Mouse (Mus musculus) liver, embryonic 15.5 days (tissue): ENCODE data around the gene Fasn. TPM values are rescaled to one million over a fixed set of nuclear protein-coding genes. Genes with fewer than 3 reads are reported as not detected.
"Not testable (repeated sequence)": the region's sequence is repeated elsewhere in the genome, so short reads cannot be mapped to it uniquely, and the experiment has no call there.

Experiments used
- ATAC-seq: fragments of 200-750 bp; cut with Nextera tagmentation; 2 replicates; pipeline ENCODE4 v1.8.0; 2017; ENCODE audit warnings: moderate number of reproducible peaks, mild to moderate bottlenecking, moderate library complexity; ENCODE audit not compliant: insufficient read depth
- H3K27ac ChIP-seq: fragments of 300-500 bp; sonication (generic); replicated peaks from 2 replicates; pipeline ENCODE4 v1.5.1; 2015; ENCODE audit warnings: mild to moderate bottlenecking, inconsistent platforms
- H3K27me3 ChIP-seq: fragments of 300-500 bp; sonication (generic); 2 replicates; pipeline ENCODE4 v1.6.1; 2015; ENCODE audit warnings: mild to moderate bottlenecking, inconsistent platforms
- H3K36me3 ChIP-seq: fragments of 300-500 bp; sonication (generic); replicated peaks from 2 replicates; pipeline ENCODE4 v1.6.1; 2015; ENCODE audit warnings: moderate library complexity, mild to moderate bottlenecking, inconsistent platforms
- H3K4me1 ChIP-seq: fragments of 300-500 bp; sonication (generic); replicated peaks from 2 replicates; pipeline ENCODE4 v1.6.1; 2015; ENCODE audit warnings: inconsistent platforms
- H3K4me2 ChIP-seq: fragments of 300-500 bp; sonication (generic); 2 replicates; pipeline ENCODE4 v1.6.1; 2015; ENCODE audit warnings: moderate library complexity, mild to moderate bottlenecking, inconsistent platforms
- H3K4me3 ChIP-seq: fragments of 300-500 bp; sonication (generic); replicated peaks from 2 replicates; pipeline ENCODE4 v1.5.1; 2015; ENCODE audit warnings: mild to moderate bottlenecking, inconsistent platforms
- H3K9ac ChIP-seq: fragments of 300-500 bp; sonication (generic); 2 replicates; pipeline ENCODE4 v1.6.1; 2015; ENCODE audit warnings: moderate library complexity, mild to moderate bottlenecking, inconsistent platforms
- H3K9me3 ChIP-seq: fragments of 300-500 bp; sonication (generic); replicated peaks from 2 replicates; pipeline ENCODE4 v1.6.1; 2016; ENCODE audit warnings: inconsistent platforms
- WGBS: fragments of 180-500 bp; shearing (Covaris S2); methylation state at CpG from one replicate; pipeline ENCODE4 v1.1.7; 2015; ENCODE audit warnings: mixed read lengths; ENCODE audit not compliant: insufficient replicate concordance; 5-methylcytosine and 5-hydroxymethylcytosine counted together
- polyA plus RNA-seq: library from polyadenylated mRNA; unstranded; fragments of >200 nt; fragmentation: Nextera tagmentation; extraction: Ambion mirVana; gene quantifications from 2 replicates; pipeline ENCODE4 v1.2.1, GENCODE M21; 2015

Fasn gene
- polyA plus RNA-seq, 1 experiment from 2014 or later, result 20.1 TPM

DNA sequence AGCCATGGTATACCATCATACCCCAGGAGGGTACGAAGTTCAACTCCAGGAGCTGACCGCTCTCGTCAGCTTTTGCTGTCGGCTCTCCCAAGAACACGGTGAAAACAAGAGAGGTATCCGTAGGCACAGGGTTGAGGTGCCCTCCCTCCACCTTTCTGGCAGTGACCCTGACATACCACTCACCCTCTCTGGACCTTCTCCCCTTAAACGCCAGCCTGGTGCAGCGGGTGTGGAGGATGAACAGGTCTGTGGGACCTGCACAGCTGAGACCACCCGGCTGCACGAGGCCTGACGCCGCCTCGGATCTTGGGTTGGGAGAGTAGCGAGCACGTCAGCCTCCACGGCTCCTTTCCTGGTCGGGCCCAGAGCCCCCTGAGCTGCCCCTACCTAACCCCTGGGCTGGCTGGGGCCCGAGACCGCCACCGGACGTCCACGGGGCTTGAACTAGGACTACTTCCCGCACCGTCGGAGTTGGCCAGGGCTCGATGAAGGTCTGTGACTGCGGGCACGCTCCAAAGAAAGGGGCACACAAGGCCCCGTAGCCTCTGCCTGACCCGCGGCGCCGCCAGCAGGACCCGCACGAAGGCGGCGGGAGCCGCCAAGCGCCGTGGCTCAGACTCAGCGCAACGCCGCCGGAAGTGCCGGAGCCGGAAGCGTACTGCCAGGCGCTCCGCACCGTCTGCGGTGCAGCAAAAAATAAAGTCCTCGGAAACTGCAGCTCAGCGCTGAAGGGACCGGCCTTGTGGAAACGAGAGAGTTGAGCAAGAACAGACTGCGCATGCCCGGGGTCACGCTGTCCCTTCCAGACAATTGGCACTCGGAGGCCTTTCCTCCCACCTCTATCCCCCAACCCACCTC, 28.4 kb downstream of the Fasn start, which contains the start of gene Dus1l:
Gene Dus1l, minus strand, starts transcription at position 648 of the 858 bp plus-strand sequence.
- peaks cover 38% of the 10 kb centered on the region for H3K36me3 ChIP-seq
- H3K27me3 ChIP-seq, result no peaks in the 10 kb centered on the region
- H3K27ac ChIP-seq, result peak within 1 kb of the TSS; percentile 64
- peak within 1 kb of the TSS; percentile 88 for H3K4me2 ChIP-seq
- no peaks in the 10 kb centered on the region for H3K9me3 ChIP-seq
- peaks cover 39% of the 10 kb centered on the region for H3K4me1 ChIP-seq
- peak within 1 kb of the TSS; percentile 83 for H3K4me3 ChIP-seq
- WGBS, result 1% methylated on average over 59 of the region's 59 CpGs
- peak within 1 kb of the TSS; percentile 91 for H3K9ac ChIP-seq
- ATAC-seq, result peak; percentile 84

DNA sequence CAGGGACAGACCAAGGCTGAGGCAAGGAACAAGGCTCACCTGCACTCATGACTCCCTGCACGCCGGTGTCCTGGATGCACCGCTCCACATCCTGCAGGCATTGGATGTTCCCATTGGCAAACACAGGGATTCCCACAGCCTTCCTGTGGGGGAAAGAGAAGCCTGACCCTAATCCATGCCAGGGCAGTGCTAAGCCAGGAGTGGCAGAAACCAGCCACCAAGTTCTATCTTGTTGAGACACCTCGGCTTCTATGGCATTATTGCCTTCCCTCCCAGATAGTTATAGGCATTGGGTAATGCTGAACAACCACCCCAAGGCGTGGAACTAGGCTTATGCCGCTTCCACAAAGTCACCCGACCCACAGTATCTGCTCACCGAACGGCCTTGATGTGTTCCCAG, 31.7 kb downstream of the Fasn start:
- H3K27ac ChIP-seq, result no peak overlapping the region
- ATAC-seq, result no peak
- H3K27me3 ChIP-seq, result no peaks in the 10 kb centered on the region
- no peak overlapping the region for H3K9ac ChIP-seq
- H3K36me3 ChIP-seq, result peaks cover 68% of the 10 kb centered on the region
- peaks cover 29% of the 10 kb centered on the region for H3K4me1 ChIP-seq
- H3K4me3 ChIP-seq, result no peak overlapping the region
- H3K4me2 ChIP-seq, result no peak overlapping the region
- no peaks in the 10 kb centered on the region for H3K9me3 ChIP-seq
- WGBS, result 84% methylated on average over 9 of the region's 9 CpGs

DNA sequence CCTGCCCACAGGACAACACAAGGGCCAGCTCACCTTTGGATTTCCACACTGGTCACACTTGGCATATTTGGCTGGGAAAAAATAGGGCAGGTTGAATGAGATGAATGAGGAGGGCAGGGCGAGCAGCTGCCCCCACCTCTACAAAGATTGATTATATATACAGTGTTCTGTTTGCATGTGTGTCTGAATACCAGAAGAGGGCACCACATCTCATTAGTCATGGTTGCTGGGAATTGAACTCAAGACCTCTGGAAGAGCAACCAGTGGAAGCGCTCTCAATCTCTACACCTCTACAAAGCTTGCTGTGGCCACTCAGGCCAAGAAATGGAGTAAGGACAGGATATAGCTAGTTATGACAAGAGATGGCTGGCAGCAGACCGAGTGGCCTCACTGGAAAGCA, 34.5 kb downstream of the Fasn start:
- WGBS, result 73% methylated on average over 3 of the region's 3 CpGs
- Histone ChIP-seq H3K27me3 (no peaks in the 10 kb centered on the region), H3K9me3 (no peaks in the 10 kb centered on the region), H3K4me3 (no peak overlapping the region), H3K4me1 (peaks cover 22% of the 10 kb centered on the region), H3K9ac (no peak overlapping the region), H3K4me2 (no peak overlapping the region), H3K27ac (no peak overlapping the region), H3K36me3 (peaks cover 88% of the 10 kb centered on the region)
- ATAC-seq, result no peak

DNA sequence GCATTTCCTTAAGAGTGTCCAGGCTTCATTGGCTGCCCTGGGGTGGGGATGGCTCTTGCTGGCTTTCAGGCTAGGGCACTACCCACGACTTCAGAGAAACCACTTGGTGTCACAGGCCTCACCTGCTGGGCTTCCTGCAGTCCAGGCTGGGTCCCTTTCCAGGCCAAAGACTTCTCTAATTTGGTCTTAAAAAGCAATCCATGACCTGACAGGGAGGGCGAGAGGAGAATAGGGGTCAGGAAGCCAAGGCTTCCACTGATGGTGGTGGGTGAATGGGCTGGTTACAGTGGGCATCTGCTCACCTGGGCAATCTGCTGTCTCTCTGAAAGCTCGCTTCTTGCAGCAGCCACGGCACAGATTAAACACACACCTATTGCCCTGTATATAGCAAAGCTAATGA, 35.0 kb downstream of the Fasn start:
- no peak overlapping the region for H3K4me3 ChIP-seq
- H3K27me3 ChIP-seq, result no peaks in the 10 kb centered on the region
- H3K9ac ChIP-seq, result no peak overlapping the region
- 69% methylated on average over 4 of the region's 4 CpGs for WGBS
- H3K36me3 ChIP-seq, result peaks cover 84% of the 10 kb centered on the region
- ATAC-seq, result no peak
- peaks cover 21% of the 10 kb centered on the region for H3K4me1 ChIP-seq
- no peak overlapping the region for H3K27ac ChIP-seq
- no peaks in the 10 kb centered on the region for H3K9me3 ChIP-seq
- H3K4me2 ChIP-seq, result no peak overlapping the region

DNA sequence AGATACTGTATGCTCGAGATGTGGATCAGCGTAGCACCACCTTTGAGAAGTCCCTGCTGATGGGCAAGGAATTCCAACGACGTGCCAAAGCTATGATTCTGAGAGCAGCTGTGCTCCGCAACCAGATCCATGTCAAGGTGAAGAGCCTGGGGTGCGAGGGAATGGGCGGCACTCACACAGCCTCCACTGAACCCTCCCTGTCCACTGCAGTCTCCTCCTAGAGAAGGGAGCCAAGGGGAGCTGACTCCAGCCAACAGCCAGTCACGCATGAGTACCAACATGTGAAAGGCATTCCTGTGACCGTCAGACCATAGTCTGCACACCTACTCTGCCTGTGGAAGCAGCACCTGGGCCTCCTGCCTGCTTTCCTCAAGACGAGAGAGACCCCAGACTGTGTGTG, 35.9 kb downstream of the Fasn start:
- not testable (repeated sequence) for H3K27ac ChIP-seq
- H3K36me3 ChIP-seq, result peaks cover 75% of the 10 kb centered on the region
- 74% methylated on average over 10 of the region's 10 CpGs for WGBS

DNA sequence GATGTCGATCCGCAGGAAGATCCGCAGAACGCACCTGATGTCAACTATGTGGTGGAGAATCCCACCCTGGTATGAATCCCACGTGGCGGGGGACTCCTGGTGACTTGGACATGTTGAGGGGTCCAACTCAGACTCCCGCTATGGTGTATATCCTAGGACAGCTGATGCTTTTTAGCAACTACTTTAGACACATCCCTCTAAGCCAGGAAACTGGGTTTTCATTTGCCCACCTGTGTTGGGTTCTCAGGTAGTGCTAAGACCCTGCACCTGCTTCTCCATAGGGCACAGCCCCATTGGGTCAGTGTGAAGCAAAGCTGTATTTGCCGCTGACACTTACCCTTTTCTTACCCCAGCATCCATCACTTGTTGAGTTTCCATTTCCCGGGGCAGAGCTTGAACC, 39.2 kb downstream of the Fasn start:
- Histone ChIP-seq H3K4me2 (peak overlapping the region; percentile 99), H3K9ac (peak overlapping the region; percentile 86), H3K27me3 (no peaks in the 10 kb centered on the region), H3K36me3 (peaks cover 52% of the 10 kb centered on the region), H3K4me3 (peak overlapping the region; percentile 93), H3K27ac (peak overlapping the region; percentile 81; the same call in 1 of the 2 replicates), H3K9me3 (no peaks in the 10 kb centered on the region), H3K4me1 (peaks cover 33% of the 10 kb centered on the region)
- 31% methylated on average over 9 of the region's 9 CpGs for WGBS
- no peak for ATAC-seq

More for the DNA sequence above, 35.9 kb downstream of the Fasn start:
- not testable (repeated sequence) for ATAC-seq, H3K9me3 ChIP-seq, H3K9ac ChIP-seq, H3K4me3 ChIP-seq, H3K4me2 ChIP-seq, H3K27me3 ChIP-seq
- H3K4me1 ChIP-seq, result peaks cover 21% of the 10 kb centered on the region

DNA sequence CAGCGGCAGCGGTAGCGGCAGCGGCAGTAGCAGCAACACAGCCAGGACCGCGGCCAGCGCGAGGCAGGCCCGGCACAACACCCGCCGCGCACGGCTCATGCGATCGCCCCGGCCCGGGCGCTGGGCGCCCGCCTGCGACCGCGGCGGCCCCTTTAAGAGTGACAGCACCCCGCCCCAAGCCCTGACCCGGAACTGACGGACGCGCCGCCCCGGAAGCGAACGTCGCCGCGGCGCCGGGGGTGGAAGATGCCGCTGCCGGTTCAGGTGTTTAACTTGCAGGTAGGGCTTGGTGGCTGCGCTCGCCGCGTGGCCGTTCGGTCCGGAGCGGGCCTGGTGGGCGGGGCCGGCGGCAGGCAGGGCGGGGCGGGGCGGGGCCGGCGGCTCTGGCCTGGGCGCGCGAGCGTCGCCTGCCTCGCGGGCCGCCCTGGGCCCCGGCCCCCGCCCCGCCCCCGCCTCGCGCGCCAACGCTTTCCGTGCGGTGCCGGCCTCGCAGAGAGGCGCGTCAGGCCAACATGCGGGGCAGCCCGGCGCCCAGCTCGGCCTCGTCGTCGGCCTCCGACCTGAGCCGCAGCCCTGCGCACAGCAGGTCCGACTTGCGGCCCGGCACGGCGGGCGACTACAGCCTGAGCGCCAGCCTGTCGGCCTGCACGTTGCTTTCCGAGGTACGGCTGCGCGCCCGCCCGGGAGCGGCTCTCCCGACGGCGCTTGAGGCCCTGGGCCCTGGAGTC, 40.1 kb downstream of the Fasn start, which contains the start of the genes Rfng and Gps1:
Gene Rfng, minus strand, starts transcription at position 144 of the 728 bp plus-strand sequence.
Gene Gps1, plus strand, starts transcription at position 209 of the 728 bp plus-strand sequence.
- peak within 1 kb of the TSS; percentile 99 for H3K4me2 ChIP-seq
- peak; percentile 83 for ATAC-seq
- peaks cover 42% of the 10 kb centered on the region for H3K36me3 ChIP-seq
- no peaks in the 10 kb centered on the region for H3K27me3 ChIP-seq
- H3K4me1 ChIP-seq, result peaks cover 33% of the 10 kb centered on the region
- WGBS, result under 1% methylated on average over 92 of the region's 107 CpGs
- peak within 1 kb of the TSS; percentile 81 for H3K27ac ChIP-seq
- H3K4me3 ChIP-seq, result peak within 1 kb of the TSS; percentile 93
- peak within 1 kb of the TSS; percentile 86 for H3K9ac ChIP-seq
- H3K9me3 ChIP-seq, result no peaks in the 10 kb centered on the region

DNA sequence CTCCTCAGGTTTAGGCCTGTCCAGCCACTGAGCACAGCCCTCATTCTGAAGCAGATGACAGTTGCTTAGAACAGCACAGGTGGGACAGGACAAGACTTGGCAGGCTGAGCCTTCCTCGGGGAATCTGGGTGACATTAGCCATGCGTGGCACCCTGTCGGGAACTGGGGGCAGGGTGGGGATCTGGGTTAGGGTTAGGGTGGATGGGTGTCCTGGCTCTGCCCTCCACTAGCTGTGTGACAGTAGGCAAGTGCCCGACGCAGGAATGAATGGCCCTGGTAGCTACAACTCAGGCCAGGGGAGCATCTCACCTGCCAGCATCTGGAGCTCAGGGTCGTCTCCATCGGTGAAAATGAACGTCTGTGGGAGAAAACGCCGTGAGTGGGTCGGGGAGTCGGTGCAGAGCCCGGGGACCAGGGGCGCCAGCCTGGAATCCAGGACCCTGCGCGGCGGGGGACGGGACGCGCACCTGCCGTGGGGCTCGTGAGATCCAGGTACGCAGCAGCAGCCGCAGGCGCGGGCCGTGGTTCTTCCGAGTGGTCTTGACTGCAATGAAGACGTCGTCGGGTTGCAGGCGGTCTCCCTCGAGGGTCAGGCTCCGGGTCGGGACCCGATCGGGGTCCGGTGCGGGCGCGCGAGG, 40.8 kb downstream of the Fasn start:
- Histone ChIP-seq H3K9ac (peak overlapping the region; percentile 86), H3K9me3 (no peaks in the 10 kb centered on the region), H3K4me3 (peak overlapping the region; percentile 93), H3K4me1 (peaks cover 33% of the 10 kb centered on the region), H3K27me3 (no peaks in the 10 kb centered on the region), H3K27ac (peak overlapping the region; percentile 81), H3K36me3 (peaks cover 38% of the 10 kb centered on the region), H3K4me2 (peak overlapping the region; percentile 99)
- no peak for ATAC-seq
- WGBS, result 4% methylated on average over 42 of the region's 42 CpGs

DNA sequence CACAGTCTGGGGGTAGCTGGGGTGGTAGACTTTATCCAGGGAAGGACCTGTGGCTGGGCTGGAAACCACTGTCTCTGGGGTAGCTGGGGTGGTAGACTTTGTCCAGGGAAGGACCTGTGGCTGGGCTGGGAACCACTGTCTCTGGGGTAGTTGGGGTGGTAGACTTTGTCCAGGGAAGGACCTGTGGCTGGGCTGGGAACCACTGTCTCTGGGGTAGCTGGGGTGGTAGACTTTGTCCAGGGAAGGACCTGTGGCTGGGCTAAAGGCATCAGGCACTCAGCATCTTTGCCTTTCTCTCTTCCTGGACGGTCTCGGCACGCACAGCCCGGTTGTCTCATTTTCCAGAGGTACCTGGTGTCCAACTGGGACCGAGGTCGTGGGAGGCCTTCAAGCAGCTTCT, 43.0 kb downstream of the Fasn start:
- ATAC-seq, H3K27me3 ChIP-seq: not testable (repeated sequence)

DNA sequence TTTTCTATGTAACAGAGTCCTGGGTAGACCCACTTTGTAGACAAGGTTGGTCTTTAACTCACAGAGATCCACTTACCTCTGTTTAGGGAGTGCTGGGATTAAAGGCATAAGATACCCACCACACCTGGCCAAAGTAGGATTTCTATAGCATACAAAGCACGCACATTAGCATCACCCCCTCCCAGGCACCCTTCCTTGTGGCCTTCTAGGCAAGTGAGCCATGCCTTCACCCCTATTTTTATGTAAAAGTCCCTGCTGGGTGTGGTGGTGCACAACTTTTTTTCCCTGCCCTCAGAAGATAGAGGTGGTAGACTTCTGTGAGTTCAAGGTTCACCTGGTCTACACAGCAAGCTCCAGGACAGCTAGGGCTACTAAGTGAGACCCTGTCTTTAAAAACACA, 44.5 kb downstream of the Fasn start:
- H3K4me1 ChIP-seq, result peaks cover 25% of the 10 kb centered on the region
- WGBS, result 77% methylated on average over 1 of the region's 1 CpGs
- H3K4me2 ChIP-seq, result no peak overlapping the region
- peaks cover 8% of the 10 kb centered on the region; the same call in 1 of the 2 replicates for H3K27me3 ChIP-seq
- no peak overlapping the region for H3K9ac ChIP-seq
- H3K27ac ChIP-seq, result no peak overlapping the region
- no peak for ATAC-seq
- H3K36me3 ChIP-seq, result 0 out of 2 replicates have a peak, but pooled peaks cover 10% of the 10 kb centered on the region
- no peaks in the 10 kb centered on the region for H3K9me3 ChIP-seq
- no peak overlapping the region for H3K4me3 ChIP-seq

More for the DNA sequence above, 43.0 kb downstream of the Fasn start:
- not testable (repeated sequence) for H3K9me3 ChIP-seq, H3K4me3 ChIP-seq, H3K27ac ChIP-seq, H3K9ac ChIP-seq, H3K4me2 ChIP-seq
- Histone ChIP-seq H3K36me3 (peaks cover 16% of the 10 kb centered on the region), H3K4me1 (peaks cover 35% of the 10 kb centered on the region)
- WGBS, result 74% methylated on average over 6 of the region's 6 CpGs
